ENCODE assay signal across 17 mouse cellular contexts in the genomic region with DNA sequence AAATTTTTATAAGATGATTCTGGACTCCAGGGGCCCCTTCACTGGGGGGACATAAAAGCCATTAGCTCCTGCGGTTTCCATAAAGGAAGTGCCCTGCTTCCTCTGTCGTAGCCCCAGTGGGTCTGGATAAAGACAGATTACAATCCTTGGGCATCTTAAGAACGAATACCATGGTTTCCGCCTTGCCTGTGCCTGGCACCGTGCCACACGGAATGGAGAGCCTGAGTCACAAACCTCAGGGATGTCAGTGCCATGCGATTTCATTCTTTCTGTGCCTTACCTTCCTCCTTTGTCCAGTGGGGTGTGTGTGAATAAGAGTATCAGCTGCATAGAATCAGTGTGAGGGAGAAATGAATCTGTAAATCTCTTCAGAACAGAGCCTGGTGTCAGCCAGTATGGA.
A peak's percentile ranks its signal among the peaks of the same experiment; 100 is the strongest.
DNase-seq lines count a peak whose midpoint lies in the region; ATAC-seq and TF ChIP-seq lines count a peak whose summit lies in the region.
"Had no signal": no experiment of that assay in that cellular context is flagged by ENCODE, and none has a peak within 500 bp of the region (broad histone marks: within the 10 kb centered on the region; RNA-seq: fewer than 3 reads in every experiment).

No protein-coding gene starts in this region.

- peak; percentile 30 to 58 for DNase-seq in adrenal gland, adult (ENCODE audit: inconsistent age in 2 of 2, low spot score in 1 of 2)
- no peak for DNase-seq in adrenal gland, postnatal 14 days
- peak; percentile 41 for DNase-seq in lung, postnatal 14 days
- no peak for DNase-seq in lung, postnatal 25 days (ENCODE audit: low spot score)
- DNase-seq in 3134 (ENCODE audit: extremely low read depth, insufficient read length, low spot score): peak; percentile 62
- DNase-seq in layer of hippocampus, adult 2 months (ENCODE audit: low spot score in 2 of 2): no peak
- no peak for DNase-seq in frontal cortex, postnatal 25 days (ENCODE audit: low spot score in 2 of 2)
- DNase-seq: cerebellum, adult 2 months; right cerebral cortex, postnatal 14 days had no signal

- peak; percentile 61 to 65 for ATAC-seq in hematopoietic stem cell, adult 5-6 weeks (replicated peaks in 1 of 2; ENCODE audit: insufficient read depth in 1 of 2, low FRiP score in 2 of 2, low TSS enrichment in 1 of 2, low read depth in 1 of 2, poor library complexity in 2 of 2, severe bottlenecking in 2 of 2)
- ATAC-seq: forebrain, embryonic 16.5 days had no signal

- no peak overlapping the region for H3K27ac ChIP-seq in layer of hippocampus, adult 2 months
- H3K27ac ChIP-seq: hindbrain, embryonic 15.5 days; limb, embryonic 13.5 days; liver, embryonic 14.5 days; neural tube, embryonic 13.5 days; stomach, embryonic 15.5 days had no signal

- TF ChIP-seq CTCF in layer of hippocampus, adult 2 months (conservative IDR thresholded peaks at IDR 0.05): no peak

- H3K4me3 ChIP-seq in layer of hippocampus, adult 2 months: no peak overlapping the region
- H3K4me3 ChIP-seq: erythroblast, embryonic 14.5 days; hindbrain, embryonic 15.5 days; limb, embryonic 13.5 days; neural tube, embryonic 13.5 days; stomach, embryonic 15.5 days had no signal

Comparison
In these comparisons a context has a peak if more than half of its experiments do, and no peak if none do; other contexts are left out.
1. DNase-seq: peak in adrenal gland, adult (2 of 2), lung, postnatal 14 days (single experiment) and 3134 (single experiment); none in adrenal gland, postnatal 14 days (single experiment), lung, postnatal 25 days (single experiment), layer of hippocampus, adult 2 months (0 of 2) and frontal cortex, postnatal 25 days (0 of 2).